Mouse (Mus musculus): ENCODE results near the gene Gm42906. TPM values are rescaled to one million over a fixed set of nuclear protein-coding genes. Genes with fewer than 3 reads are reported as not detected.

The Gm42906 gene
- total RNA-seq, 2 experiments from 2014 or later: not detected

- no peak overlapping the region for H3K4me3 ChIP-seq
- H3K27ac ChIP-seq: no peak overlapping the region
- DNase-seq (ENCODE audit: extremely low spot score in 1 of 2, low spot score in 2 of 2): no peak
- intact Hi-C loops (cut with DNase I): no loop called here
- TF ChIP-seq CTCF (IDR thresholded peaks at IDR 0.05): no peak
Measured at GRCm38 (mm10) chr5:151106841-151107240, 321.1 kb downstream of the Gm42906 start.

- Histone ChIP-seq H3K27ac (no peak overlapping the region), H3K4me3 (no peak overlapping the region)
- intact Hi-C loops (cut with DNase I): no loop called here
- DNase-seq (ENCODE audit: extremely low spot score in 1 of 2, low spot score in 2 of 2): no peak
- no peak for TF ChIP-seq CTCF (IDR thresholded peaks at IDR 0.05)
Measured at GRCm38 (mm10) chr5:151105054-151105971, 322.6 kb downstream of the Gm42906 start.

- DNase-seq (ENCODE audit: extremely low spot score in 1 of 2, low spot score in 2 of 2): no peak
- Histone ChIP-seq H3K27ac (no peak overlapping the region), H3K4me3 (no peak overlapping the region)
- no peak for TF ChIP-seq CTCF (IDR thresholded peaks at IDR 0.05)
- intact Hi-C loops (cut with DNase I): loop anchor here (5.0 kb wide), 1 partner anchor 37 kb away; no protein-coding TSS in a partner anchor
Measured at GRCm38 (mm10) chr5:151104354-151105053, 323.5 kb downstream of the Gm42906 start.

GRCm38 (mm10) chr5:151103284-151103683 lies 324.7 kb downstream of the Gm42906 start:
- intact Hi-C loops (cut with DNase I): loop anchor here (5.0 kb wide), 1 partner anchor 36 kb away; no protein-coding TSS in a partner anchor
- H3K27ac ChIP-seq: no peak overlapping the region
- no peak overlapping the region for H3K4me3 ChIP-seq
- DNase-seq (ENCODE audit: extremely low spot score in 1 of 2, low spot score in 2 of 2): no peak
- TF ChIP-seq CTCF (IDR thresholded peaks at IDR 0.05): no peak

- DNase-seq (ENCODE audit: extremely low spot score in 1 of 2, low spot score in 2 of 2): no peak
- intact Hi-C loops (cut with DNase I): loop anchor here (5.0 kb wide), 1 partner anchor 35 kb away; no protein-coding TSS in a partner anchor
- no peak overlapping the region for H3K4me3 ChIP-seq
- no peak overlapping the region for H3K27ac ChIP-seq
- peak; percentile 19 for TF ChIP-seq CTCF (IDR thresholded peaks at IDR 0.05)
Measured at GRCm38 (mm10) chr5:151102262-151102661, 325.7 kb downstream of the Gm42906 start.

GRCm38 (mm10) chr5:151096012-151096411 lies 332.0 kb downstream of the Gm42906 start:
- no peak for DNase-seq (ENCODE audit: extremely low spot score in 1 of 2, low spot score in 2 of 2)
- no peak overlapping the region for H3K4me3 ChIP-seq
- intact Hi-C loops (cut with DNase I): no loop called here
- TF ChIP-seq CTCF (IDR thresholded peaks at IDR 0.05): no peak
- peak overlapping the region; percentile 54; the same call in 1 of the 2 replicates for H3K27ac ChIP-seq

GRCm38 (mm10) chr5:151092886-151093665 lies 334.9 kb downstream of the Gm42906 start:
- no peak for DNase-seq (ENCODE audit: extremely low spot score in 1 of 2, low spot score in 2 of 2)
- intact Hi-C loops (cut with DNase I): no loop called here
- H3K4me3 ChIP-seq: no peak overlapping the region
- TF ChIP-seq CTCF (IDR thresholded peaks at IDR 0.05): no peak
- no peak overlapping the region for H3K27ac ChIP-seq

GRCm38 (mm10) chr5:151090996-151091395 lies 337.0 kb downstream of the Gm42906 start:
- Histone ChIP-seq H3K27ac (no peak overlapping the region), H3K4me3 (no peak overlapping the region)
- no peak for TF ChIP-seq CTCF (IDR thresholded peaks at IDR 0.05)
- DNase-seq (ENCODE audit: extremely low spot score in 1 of 2, low spot score in 2 of 2): no peak
- intact Hi-C loops (cut with DNase I): no loop called here

- Histone ChIP-seq H3K4me3 (no peak overlapping the region), H3K27ac (peak overlapping the region; percentile 72)
- no peak for DNase-seq (ENCODE audit: extremely low spot score in 1 of 2, low spot score in 2 of 2)
- TF ChIP-seq CTCF (IDR thresholded peaks at IDR 0.05): no peak
- intact Hi-C loops (cut with DNase I): no loop called here
Measured at GRCm38 (mm10) chr5:151089201-151089600, 338.8 kb downstream of the Gm42906 start.

- DNase-seq (ENCODE audit: extremely low spot score in 1 of 2, low spot score in 2 of 2): no peak
- no peak overlapping the region for H3K4me3 ChIP-seq
- intact Hi-C loops (cut with DNase I): no loop called here
- TF ChIP-seq CTCF (IDR thresholded peaks at IDR 0.05): no peak
- no peak overlapping the region; the same call in 1 of the 2 replicates for H3K27ac ChIP-seq
Measured at GRCm38 (mm10) chr5:151086425-151087202, 341.3 kb downstream of the Gm42906 start.

GRCm38 (mm10) chr5:151085749-151086148 lies 342.2 kb downstream of the Gm42906 start:
- no peak for DNase-seq (ENCODE audit: extremely low spot score in 1 of 2, low spot score in 2 of 2)
- no peak overlapping the region for H3K4me3 ChIP-seq
- no peak overlapping the region for H3K27ac ChIP-seq
- TF ChIP-seq CTCF (IDR thresholded peaks at IDR 0.05): no peak
- intact Hi-C loops (cut with DNase I): no loop called here
